Mouse (Mus musculus): ENCODE results near the gene Gldc. TPM values are rescaled to one million over a fixed set of nuclear protein-coding genes. Genes with fewer than 3 reads are reported as not detected.

Gene Gldc
- polyA plus RNA-seq, 1 experiment: not detected

DNA sequence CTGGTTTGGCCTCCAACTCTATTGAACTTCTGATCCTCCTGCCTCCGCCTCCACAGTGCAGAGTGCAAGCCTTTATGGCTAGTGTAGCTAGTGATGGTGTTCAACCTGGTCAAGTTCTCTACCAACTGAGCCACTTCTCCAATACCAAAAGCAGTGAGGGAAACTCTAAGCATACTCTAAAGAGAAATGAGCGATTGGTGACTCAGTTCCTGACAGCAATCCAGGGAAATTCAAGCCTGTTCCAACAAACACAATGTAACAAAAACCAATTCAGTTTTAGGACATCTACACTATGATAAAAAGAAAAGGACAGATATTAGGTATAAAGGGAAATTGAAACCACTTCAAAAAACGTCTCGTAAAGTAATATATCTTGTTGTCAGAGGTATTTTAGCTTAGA is 27.9 kb downstream of the Gldc start:
- H3K27ac ChIP-seq (ENCODE audit: insufficient read depth, low read length): no peak overlapping the region
- H3K4me3 ChIP-seq (ENCODE audit: extremely low read depth, insufficient read depth, insufficient read length): no peak overlapping the region
- TF ChIP-seq POLR2A (IDR thresholded peaks at IDR 0.05; ENCODE audit: low read depth, low read length) (no peak), CTCF (IDR thresholded peaks at IDR 0.05; ENCODE audit: extremely low read depth, insufficient read depth, insufficient read length, insufficient replicate concordance) (no peak)
- H3K27me3 ChIP-seq (ENCODE audit: control insufficient read depth, insufficient read depth, low read length): no peaks in the 10 kb centered on the region
- no peaks in the 10 kb centered on the region for H3K4me1 ChIP-seq (ENCODE audit: control insufficient read depth, insufficient read depth, insufficient read length)
- WGBS: 83% methylated on average over 4 of the region's 4 CpGs
- no peaks in the 10 kb centered on the region for H3K36me3 ChIP-seq (ENCODE audit: control insufficient read depth, insufficient read depth, low read length)
- no peak for DNase-seq (ENCODE audit: low read depth in 1 of 2, low spot score in 2 of 2)

DNA sequence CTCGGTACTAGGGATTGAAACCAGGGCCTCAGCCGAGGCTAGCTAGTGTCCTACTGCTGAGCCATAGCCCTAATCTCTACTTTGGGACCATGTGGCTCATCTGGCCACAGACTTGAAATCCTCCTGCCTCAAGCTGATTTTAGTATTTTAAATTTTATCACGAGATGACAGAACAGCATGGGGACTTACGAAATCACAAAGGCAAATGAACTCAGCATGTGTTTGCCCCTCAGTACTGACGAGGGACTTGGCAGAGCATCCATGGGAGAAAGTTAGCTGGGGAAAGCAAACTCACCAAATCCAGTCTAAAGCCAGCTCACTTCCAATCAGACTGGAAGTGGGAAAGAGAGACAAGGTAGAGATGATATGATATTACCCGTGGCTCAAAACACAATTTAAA is 28.5 kb downstream of the Gldc start:
- no peaks in the 10 kb centered on the region for H3K36me3 ChIP-seq (ENCODE audit: control insufficient read depth, insufficient read depth, low read length)
- TF ChIP-seq POLR2A (IDR thresholded peaks at IDR 0.05; ENCODE audit: low read depth, low read length) (no peak), CTCF (IDR thresholded peaks at IDR 0.05; ENCODE audit: extremely low read depth, insufficient read depth, insufficient read length, insufficient replicate concordance) (no peak)
- WGBS: 76% methylated on average over 6 of the region's 6 CpGs
- H3K4me3 ChIP-seq (ENCODE audit: extremely low read depth, insufficient read depth, insufficient read length): no peak overlapping the region
- H3K4me1 ChIP-seq (ENCODE audit: control insufficient read depth, insufficient read depth, insufficient read length): no peaks in the 10 kb centered on the region
- DNase-seq (ENCODE audit: low read depth in 1 of 2, low spot score in 2 of 2): no peak
- H3K27ac ChIP-seq (ENCODE audit: insufficient read depth, low read length): no peak overlapping the region
- no peaks in the 10 kb centered on the region for H3K27me3 ChIP-seq (ENCODE audit: control insufficient read depth, insufficient read depth, low read length)

DNA sequence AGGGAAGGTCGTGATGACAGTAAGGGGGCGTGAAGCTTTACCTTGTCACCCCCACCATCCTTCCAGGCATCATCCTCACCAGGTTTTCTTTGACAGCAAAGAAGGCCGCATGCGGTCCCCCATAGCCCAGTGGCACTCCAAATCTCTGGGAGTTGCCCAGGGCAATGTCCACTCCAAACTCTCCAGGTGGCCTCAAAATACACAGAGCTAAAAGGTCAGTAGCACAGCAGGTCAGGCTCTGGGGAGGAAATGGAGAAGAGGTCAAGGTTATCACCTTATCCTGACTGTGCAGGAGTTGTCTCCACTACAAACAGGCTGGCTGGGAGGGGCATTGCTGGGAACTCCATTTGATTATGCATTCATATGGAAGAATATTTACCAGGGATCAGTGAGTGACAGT is 30.1 kb downstream of the Gldc start:
- Histone ChIP-seq H3K27me3 (ENCODE audit: control insufficient read depth, insufficient read depth, low read length) (no peaks in the 10 kb centered on the region), H3K27ac (ENCODE audit: insufficient read depth, low read length) (no peak overlapping the region), H3K36me3 (ENCODE audit: control insufficient read depth, insufficient read depth, low read length) (no peaks in the 10 kb centered on the region), H3K4me3 (ENCODE audit: extremely low read depth, insufficient read depth, insufficient read length) (no peak overlapping the region), H3K4me1 (ENCODE audit: control insufficient read depth, insufficient read depth, insufficient read length) (no peaks in the 10 kb centered on the region)
- TF ChIP-seq CTCF (IDR thresholded peaks at IDR 0.05; ENCODE audit: extremely low read depth, insufficient read depth, insufficient read length, insufficient replicate concordance): no peak
- TF ChIP-seq POLR2A (IDR thresholded peaks at IDR 0.05; ENCODE audit: low read depth, low read length): no peak
- WGBS: 89% methylated on average over 4 of the region's 4 CpGs
- no peak for DNase-seq (ENCODE audit: low read depth in 1 of 2, low spot score in 2 of 2)

DNA sequence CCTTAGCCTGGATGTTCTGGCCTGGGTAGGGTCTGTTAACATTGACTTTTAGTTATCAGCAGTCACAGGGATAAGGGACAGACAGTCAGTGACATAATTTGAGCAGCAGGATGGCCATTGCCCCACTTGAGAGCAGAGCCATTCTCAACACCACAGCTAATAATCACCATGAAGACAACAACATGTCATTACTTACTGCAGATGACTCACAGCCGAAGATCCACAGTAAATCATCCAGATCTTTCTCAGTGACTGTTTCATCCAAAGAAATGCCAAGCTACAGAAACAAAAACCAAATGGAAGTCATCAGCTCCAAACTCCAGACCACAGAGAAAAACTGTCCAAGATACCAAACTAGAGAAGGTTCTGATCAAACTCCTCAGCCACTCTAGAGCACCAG is 38.9 kb downstream of the Gldc start:
- no peaks in the 10 kb centered on the region for H3K4me1 ChIP-seq (ENCODE audit: control insufficient read depth, insufficient read depth, insufficient read length)
- no peak overlapping the region for H3K4me3 ChIP-seq (ENCODE audit: extremely low read depth, insufficient read depth, insufficient read length)
- no peaks in the 10 kb centered on the region for H3K27me3 ChIP-seq (ENCODE audit: control insufficient read depth, insufficient read depth, low read length)
- H3K36me3 ChIP-seq (ENCODE audit: control insufficient read depth, insufficient read depth, low read length): no peaks in the 10 kb centered on the region
- TF ChIP-seq CTCF (IDR thresholded peaks at IDR 0.05; ENCODE audit: extremely low read depth, insufficient read depth, insufficient read length, insufficient replicate concordance): no peak
- TF ChIP-seq POLR2A (IDR thresholded peaks at IDR 0.05; ENCODE audit: low read depth, low read length): no peak
- no peak overlapping the region for H3K27ac ChIP-seq (ENCODE audit: insufficient read depth, low read length)
- 82% methylated on average over 1 of the region's 1 CpGs for WGBS
- DNase-seq (ENCODE audit: low read depth in 1 of 2, low spot score in 2 of 2): no peak

DNA sequence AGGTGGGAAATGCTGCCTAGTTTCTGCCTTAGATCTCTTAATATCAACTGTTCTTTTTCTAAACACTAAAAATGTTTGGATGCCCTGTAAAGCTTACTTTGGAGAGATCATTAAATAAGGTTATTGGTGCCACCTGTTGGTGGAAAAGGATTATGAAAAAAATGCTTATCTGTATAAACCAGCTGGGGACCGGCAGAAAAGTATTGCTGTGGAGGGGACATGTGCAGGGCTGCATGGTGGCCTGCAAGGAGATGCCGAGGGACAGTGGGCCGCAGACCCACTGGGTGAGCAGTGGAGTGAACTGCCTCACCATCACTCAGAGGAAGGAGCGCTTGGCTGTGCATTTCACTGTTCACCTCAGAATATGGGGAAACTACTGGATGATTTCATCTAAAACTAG is 47.1 kb downstream of the Gldc start:
- no peak for TF ChIP-seq POLR2A (IDR thresholded peaks at IDR 0.05; ENCODE audit: low read depth, low read length)
- no peak for TF ChIP-seq CTCF (IDR thresholded peaks at IDR 0.05; ENCODE audit: extremely low read depth, insufficient read depth, insufficient read length, insufficient replicate concordance)

DNA sequence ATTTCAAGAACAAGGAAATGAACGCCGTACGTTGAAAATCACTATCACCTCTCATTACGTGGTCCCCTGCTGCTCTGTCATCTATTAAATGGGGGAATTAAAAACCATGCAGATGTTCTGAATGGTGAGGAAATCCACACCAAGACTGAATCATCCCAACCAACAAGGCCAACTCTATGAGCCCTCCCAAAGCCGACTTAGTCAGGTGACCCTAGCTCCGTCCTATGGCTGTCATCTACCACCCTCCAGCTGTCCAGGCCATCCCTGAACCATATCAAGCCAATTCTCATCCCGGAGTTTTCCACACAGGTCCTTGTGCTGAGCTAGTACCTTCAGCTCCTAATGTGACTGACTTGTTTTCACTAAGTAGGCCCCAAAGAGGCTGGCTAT is 49.6 kb downstream of the Gldc start:
- Histone ChIP-seq H3K36me3 (ENCODE audit: control insufficient read depth, insufficient read depth, low read length) (no peaks in the 10 kb centered on the region), H3K4me3 (ENCODE audit: extremely low read depth, insufficient read depth, insufficient read length) (no peak overlapping the region), H3K4me1 (ENCODE audit: control insufficient read depth, insufficient read depth, insufficient read length) (no peaks in the 10 kb centered on the region), H3K27ac (ENCODE audit: insufficient read depth, low read length) (no peak overlapping the region), H3K27me3 (ENCODE audit: control insufficient read depth, insufficient read depth, low read length) (no peaks in the 10 kb centered on the region)
- DNase-seq (ENCODE audit: low read depth in 1 of 2, low spot score in 2 of 2): no peak
- TF ChIP-seq POLR2A (IDR thresholded peaks at IDR 0.05; ENCODE audit: low read depth, low read length) (no peak), CTCF (IDR thresholded peaks at IDR 0.05; ENCODE audit: extremely low read depth, insufficient read depth, insufficient read length, insufficient replicate concordance) (no peak)
- WGBS: 84% methylated on average over 7 of the region's 7 CpGs

More for the DNA sequence above, 47.1 kb downstream of the Gldc start:
- H3K4me3 ChIP-seq (ENCODE audit: extremely low read depth, insufficient read depth, insufficient read length): no peak overlapping the region
- 37% methylated on average over 4 of the region's 4 CpGs for WGBS
- H3K27ac ChIP-seq (ENCODE audit: insufficient read depth, low read length): no peak overlapping the region
- no peak for DNase-seq (ENCODE audit: low read depth in 1 of 2, low spot score in 2 of 2)
- no peaks in the 10 kb centered on the region for H3K4me1 ChIP-seq (ENCODE audit: control insufficient read depth, insufficient read depth, insufficient read length)
- no peaks in the 10 kb centered on the region for H3K27me3 ChIP-seq (ENCODE audit: control insufficient read depth, insufficient read depth, low read length)
- H3K36me3 ChIP-seq (ENCODE audit: control insufficient read depth, insufficient read depth, low read length): no peaks in the 10 kb centered on the region

DNA sequence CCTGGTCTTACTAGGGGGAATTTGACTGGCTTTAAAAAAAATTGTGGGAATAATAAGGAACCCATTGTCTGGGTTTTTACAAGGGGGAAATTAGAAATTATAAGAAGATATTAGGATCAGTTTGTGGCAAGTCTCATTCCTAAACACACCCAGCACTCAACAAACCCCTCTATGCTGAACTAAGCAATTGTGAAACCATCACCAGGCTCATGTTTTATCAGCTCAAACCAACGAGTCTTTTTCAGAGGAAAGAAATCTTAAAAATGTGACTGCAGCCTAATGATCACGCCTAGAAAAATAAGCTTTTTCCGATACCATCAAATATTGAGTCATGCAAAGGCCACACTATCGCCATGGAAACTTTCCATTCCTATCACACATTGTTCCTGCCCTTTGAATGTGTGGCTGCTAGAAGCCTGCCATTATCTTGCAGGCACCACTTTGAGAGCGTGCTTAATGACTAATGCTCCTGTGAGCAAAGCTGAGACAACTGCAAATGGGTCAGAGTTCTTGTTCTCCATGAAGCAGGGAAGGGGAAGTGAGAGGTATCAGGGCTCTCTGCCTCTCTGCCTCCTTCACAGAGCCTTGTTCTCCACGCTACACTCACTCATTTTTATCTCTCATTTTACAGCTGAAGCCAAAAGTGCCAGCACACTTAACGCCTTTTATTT is 50.1 kb downstream of the Gldc start:
- H3K27ac ChIP-seq (ENCODE audit: insufficient read depth, low read length): no peak overlapping the region
- no peak for TF ChIP-seq POLR2A (IDR thresholded peaks at IDR 0.05; ENCODE audit: low read depth, low read length)
- no peak for TF ChIP-seq CTCF (IDR thresholded peaks at IDR 0.05; ENCODE audit: extremely low read depth, insufficient read depth, insufficient read length, insufficient replicate concordance)

More for the DNA sequence above, 50.1 kb downstream of the Gldc start:
- H3K27me3 ChIP-seq (ENCODE audit: control insufficient read depth, insufficient read depth, low read length): no peaks in the 10 kb centered on the region
- 64% methylated on average over 7 of the region's 7 CpGs for WGBS
- H3K36me3 ChIP-seq (ENCODE audit: control insufficient read depth, insufficient read depth, low read length): no peaks in the 10 kb centered on the region
- no peaks in the 10 kb centered on the region for H3K4me1 ChIP-seq (ENCODE audit: control insufficient read depth, insufficient read depth, insufficient read length)
- DNase-seq (ENCODE audit: low read depth in 1 of 2, low spot score in 2 of 2): no peak
- no peak overlapping the region for H3K4me3 ChIP-seq (ENCODE audit: extremely low read depth, insufficient read depth, insufficient read length)

Measured in spleen, adult 2 months (tissue).